Mouse (Mus musculus): ENCODE data around the gene Cdkn1b.
A peak's percentile ranks its signal among the peaks of the same experiment; 100 is the strongest.

Cdkn1b gene

GRCm38 (mm10) chr6:134920190-134921013 lies at the start of gene Cdkn1b:
TSS of gene Cdkn1b (plus strand) at chr6:134920401.
- peak; percentile 92 for DNase-seq (ENCODE audit: low spot score)

- no peak for DNase-seq (ENCODE audit: low spot score)
Observed at GRCm38 (mm10) chr6:134870887-134871286, 49.3 kb upstream of the Cdkn1b start.

DNA sequence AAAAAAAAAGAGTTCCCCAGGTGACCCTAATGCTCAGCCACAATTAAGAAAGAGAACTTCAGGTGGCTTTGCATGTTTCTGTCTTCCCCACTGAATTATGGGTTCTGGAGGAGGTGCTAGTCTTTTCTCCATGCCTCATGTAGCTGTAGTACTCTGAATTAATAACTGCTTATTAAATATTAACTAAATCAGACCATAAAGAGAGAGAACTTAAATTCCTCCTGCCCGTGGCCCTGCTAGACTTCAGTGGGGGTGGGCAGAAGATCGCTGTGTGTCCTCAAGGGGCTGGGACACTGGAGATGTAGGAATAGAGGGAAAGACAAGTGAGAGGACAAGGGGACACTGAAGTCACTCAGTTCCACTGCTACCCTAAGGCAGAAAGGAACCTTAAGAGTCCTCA lies 48.0 kb upstream of the Cdkn1b start:
- DNase-seq (ENCODE audit: low spot score): no peak

GRCm38 (mm10) chr6:134873018-134873417 lies 47.2 kb upstream of the Cdkn1b start:
- DNase-seq (ENCODE audit: low spot score): no peak

GRCm38 (mm10) chr6:134876795-134877194 lies 43.4 kb upstream of the Cdkn1b start:
- DNase-seq (ENCODE audit: low spot score): no peak

DNA sequence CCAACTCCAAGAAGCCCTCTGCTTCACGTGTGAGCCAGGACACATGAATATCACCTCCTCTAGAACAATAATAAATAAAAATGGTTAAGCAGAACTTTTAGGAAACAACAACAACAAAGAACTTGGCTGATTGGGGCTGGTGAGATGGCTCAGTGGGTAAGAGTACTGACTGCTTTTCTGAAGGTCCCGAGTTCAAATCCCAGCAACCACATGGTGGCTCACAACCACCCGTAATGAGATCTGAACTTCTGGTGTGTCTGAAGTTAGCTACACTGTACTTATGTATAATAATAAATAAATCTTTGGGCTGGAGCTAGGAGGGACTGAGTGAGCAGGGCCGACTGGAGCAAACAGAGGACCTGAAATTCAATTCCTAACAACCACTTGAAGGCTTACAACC lies 42.9 kb upstream of the Cdkn1b start:
- no peak for DNase-seq (ENCODE audit: low spot score)

- no peak for DNase-seq (ENCODE audit: low spot score)
Observed at GRCm38 (mm10) chr6:134877892-134878291, 42.3 kb upstream of the Cdkn1b start.

DNA sequence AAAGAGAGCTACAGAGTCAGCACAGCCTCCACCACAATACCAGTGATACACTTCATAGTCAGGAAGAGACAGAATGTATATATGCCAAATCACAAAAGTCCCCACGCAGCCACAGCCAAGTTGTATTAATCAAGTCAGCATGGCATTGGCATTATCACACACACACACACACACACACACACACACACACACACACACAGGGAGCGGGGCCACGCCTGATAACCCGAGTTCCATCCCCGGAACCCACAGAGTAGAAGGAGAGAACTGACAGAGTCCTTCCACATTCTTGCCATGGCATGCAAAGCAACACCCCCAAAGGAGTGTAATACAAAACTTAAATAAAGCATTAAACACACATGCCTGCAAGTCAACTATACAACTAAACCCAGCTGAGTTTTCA lies 40.6 kb upstream of the Cdkn1b start:
- no peak for DNase-seq (ENCODE audit: low spot score)

DNA sequence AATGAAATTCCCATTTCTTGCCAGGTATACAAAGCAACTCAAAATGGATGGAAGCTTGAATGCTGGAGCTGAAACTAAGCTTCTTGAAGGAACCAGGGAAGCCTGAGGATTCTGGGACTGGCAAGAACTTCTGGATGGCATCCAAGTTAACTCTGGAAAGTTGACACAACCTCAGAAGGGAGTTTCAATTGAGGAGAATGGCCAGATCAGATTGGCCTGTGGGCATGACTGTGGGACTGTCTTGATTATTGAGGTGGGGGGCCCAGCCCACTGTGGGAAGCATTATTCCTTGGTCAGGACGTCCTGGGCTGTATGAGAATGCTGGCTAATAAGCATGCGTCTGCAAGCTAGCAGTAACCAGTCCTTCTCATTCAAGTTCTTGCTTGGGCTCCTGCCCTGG lies 40.2 kb upstream of the Cdkn1b start:
- DNase-seq (ENCODE audit: low spot score): no peak

GRCm38 (mm10) chr6:134883661-134884060 lies 36.5 kb upstream of the Cdkn1b start:
- no peak for DNase-seq (ENCODE audit: low spot score)

- DNase-seq (ENCODE audit: low spot score): no peak
Observed at GRCm38 (mm10) chr6:134885515-134885914, 34.7 kb upstream of the Cdkn1b start.

DNA sequence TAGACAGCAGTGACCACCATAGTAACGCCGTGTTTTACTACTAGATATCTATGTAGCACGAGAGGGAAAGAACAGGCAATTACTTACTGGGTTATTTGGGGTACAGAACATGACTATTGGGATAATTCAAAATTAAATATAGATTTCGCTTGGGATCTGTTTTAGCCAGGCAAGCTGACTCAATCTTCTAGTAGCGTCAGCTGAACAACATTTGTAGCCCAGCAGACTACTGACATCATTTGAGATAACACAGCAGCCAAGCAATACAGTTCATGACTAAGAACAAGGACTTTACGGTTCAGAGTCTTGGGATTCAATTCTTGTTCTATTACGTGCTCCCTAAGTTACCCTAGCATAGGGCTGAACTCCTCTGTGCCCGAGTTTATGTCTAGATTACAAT lies 33.7 kb upstream of the Cdkn1b start:
- DNase-seq (ENCODE audit: low spot score): no peak

DNA sequence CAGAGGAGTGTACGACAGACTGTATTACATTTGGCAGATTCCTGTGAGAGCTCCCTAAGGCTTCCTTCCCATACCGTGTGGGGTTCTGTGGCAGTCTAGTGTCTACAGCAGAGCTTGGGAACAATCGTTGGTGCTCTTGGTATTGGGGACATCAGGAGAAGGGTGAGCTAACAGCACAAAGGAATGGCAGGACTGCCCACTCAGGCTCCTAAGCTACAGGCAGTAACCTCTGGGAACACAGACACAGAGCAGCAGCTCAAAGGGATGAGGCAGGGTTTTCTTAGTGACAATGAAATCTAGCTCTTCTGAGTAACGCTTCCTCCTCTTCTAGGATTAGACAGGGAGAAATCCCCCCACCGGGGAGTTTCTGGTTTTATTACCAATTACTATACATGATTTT lies 33.2 kb upstream of the Cdkn1b start:
- DNase-seq (ENCODE audit: low spot score): peak; percentile 20

DNA sequence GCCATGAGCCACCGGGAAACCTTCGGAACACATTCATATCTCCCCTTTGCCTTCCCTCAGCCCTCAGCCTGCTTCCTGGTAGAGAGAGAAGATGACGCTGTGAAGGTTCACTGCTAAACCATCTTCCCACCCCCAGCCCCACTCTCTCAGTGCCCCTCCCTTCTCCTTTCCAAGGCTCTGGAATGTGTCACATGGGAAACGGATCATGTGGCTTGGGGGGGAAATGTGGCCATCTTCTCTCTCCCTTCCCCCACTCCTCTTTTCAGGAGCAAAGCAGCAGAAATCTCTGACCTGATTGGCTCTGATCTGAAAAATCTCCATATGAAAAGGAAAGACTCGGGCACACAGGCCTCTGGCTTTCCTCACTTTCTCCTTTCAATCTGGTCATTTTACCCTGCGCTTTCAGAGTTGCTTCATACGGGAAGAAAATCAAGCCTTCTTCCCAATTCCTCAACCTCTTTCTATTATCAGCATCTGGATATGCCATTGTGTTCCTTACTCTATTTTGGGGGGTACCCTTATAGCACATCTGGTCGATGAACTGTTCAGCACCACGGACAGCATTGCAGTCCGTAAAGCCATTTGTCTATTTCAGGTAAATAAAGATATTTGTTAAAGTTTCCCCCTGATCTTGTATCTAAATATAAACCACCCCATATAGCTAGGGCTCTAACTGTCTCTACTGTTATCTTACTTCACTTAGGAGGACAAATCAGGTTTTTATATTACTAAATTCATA lies 32.3 kb upstream of the Cdkn1b start:
- DNase-seq (ENCODE audit: low spot score): peak; percentile 88

GRCm38 (mm10) chr6:134888563-134889017 lies 31.6 kb upstream of the Cdkn1b start:
- peak; percentile 58 for DNase-seq (ENCODE audit: low spot score)

DNA sequence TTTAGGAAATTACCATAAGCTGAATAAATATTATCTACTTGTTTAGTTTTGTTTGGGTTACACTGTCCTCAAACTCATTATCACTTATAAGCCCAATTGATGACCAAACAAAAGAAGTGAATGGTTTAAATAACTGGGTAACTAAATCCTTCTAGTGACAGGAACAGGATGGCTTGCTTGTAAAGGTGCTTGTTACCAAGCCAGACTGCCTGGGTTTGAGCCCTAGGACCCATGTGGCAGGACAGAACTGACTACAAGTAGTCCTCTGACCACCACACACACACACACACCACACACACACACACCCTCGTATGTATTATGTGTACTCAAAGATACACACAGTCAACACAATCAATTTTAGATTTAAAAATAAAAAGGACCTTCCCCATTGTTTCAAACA lies 30.4 kb upstream of the Cdkn1b start:
- no peak for DNase-seq (ENCODE audit: low spot score)

DNA sequence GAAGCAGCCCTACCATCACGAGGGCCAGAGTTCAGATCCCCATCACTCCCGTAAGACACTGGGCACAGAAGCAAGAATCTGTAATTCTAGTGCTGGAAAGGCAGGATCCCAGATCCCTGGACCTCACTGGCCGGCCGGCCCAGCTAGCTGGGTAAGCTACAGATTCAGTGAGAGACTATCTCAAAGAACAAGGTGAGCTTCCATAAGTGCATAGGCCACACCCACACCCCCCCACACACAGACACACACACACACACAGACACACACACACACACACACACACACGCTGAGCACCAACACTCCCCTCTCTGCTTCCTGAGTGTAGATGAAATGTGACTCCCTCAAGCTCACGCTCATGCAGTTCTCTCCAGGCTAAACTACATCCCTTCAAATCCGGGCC lies 29.8 kb upstream of the Cdkn1b start:
- DNase-seq (ENCODE audit: low spot score): no peak

DNA sequence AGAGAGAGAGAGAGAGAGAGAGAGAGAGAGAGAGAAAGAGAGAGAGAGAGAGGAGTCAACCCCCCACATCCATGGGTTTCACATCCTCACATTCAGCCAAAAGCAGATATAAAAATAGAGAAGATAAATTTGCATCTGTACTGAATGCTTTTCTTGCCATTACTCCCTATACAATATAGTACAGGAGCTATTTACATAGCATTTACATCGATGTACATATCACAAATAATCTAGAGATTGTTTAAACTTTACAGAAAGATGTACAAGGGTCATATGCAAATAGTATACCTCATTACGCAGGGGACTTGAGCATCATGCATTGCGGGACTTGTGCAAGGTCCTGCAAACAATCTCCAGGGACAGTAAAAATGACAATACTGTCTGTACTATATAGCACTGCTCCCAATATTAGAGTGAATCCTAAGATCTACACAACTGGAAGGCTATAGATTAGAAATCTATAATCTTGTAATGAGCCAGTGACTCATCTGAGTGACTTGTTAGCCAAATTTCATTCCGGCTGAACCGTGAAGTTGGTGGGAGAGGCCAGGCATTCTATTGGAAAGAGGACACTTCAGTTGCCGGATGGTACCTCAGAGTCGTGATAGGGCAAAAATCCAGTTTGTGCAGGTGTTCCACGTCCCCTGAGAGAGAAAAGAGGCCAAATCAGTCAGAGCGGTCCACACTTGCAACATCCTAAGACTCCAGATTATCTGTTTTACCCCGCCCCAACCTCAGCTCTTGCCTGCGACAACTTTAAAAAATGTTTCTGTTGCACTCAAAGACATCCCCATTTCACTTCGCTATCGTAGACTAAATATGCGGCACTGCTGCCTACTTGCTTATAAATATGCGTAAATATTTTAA lies 23.4 kb upstream of the Cdkn1b start:
- DNase-seq (ENCODE audit: low spot score): no peak

GRCm38 (mm10) chr6:134897443-134898094 lies 22.6 kb upstream of the Cdkn1b start:
- DNase-seq (ENCODE audit: low spot score): peak; percentile 94

DNA sequence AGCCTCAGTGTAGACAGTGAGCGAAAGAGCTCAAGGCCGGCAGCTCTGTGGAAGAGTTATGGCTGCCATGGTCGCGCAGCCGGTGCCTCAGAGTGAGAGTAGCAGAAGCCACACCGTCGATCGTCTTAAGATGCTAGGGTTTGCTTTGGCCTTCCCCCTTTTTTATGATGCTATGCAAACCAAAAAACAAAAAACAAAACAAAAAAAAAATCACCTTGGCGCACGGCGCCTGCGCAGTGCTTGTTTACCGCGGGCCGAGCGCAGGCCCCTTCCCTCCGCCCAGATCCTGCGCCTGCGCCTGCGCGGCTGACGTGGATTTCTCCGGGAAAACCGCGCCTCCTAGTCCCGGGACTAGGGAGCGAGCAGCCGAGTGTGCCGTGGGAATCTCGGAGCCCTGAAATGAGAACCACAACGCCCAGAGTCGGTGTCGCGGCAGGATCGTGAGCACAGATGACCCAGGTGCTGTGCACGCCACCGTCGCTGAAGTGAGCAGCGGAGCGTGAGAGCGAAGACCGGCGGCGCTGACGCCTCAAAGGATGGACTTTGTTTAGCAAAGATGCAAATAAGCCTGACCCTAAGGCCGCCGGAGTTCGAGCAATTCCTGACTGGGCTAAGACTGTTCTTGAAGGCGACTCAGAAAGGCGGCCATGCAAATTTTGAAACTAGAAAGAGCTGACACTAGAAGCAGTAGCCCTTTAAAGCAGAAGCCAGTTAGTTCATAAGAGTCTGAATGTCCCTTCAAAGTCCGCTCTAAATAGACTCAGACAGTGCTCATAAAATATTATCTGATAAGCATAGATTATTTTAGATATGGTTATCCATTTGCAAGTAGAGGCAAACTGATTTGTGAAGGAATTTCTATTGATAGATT lies 21.9 kb upstream of the Cdkn1b start, which contains the start of gene Gpr19:
Gene Gpr19 (minus strand): TSS at position 484 of the 871 bp plus-strand sequence.
- DNase-seq (ENCODE audit: low spot score): peak; percentile 86

- DNase-seq (ENCODE audit: low spot score): no peak
Observed at GRCm38 (mm10) chr6:134903368-134903767, 16.8 kb upstream of the Cdkn1b start.

Data from layer of hippocampus, adult 11-12 months (tissue).